Mouse (Mus musculus) heart, adult 18-20 months (tissue): ENCODE measurements around the gene Adam22. TPM values are rescaled to one million over a fixed set of nuclear protein-coding genes. Genes with fewer than 3 reads are reported as not detected.

Experiments used
- DNase-seq, 2 experiments: peaks; one replicate each; pipeline ENCODE4 v3.0.0; 2021 to 2022; ENCODE audit warnings: mixed read lengths in 1 of 2
- long read RNA-seq, 2 experiments: library from polyadenylated mRNA; stranded (forward); transcript quantifications; one replicate each; pipeline ENCODE4 v2.0.0; 2021
- total RNA-seq, 2 experiments: library from RNA; stranded (reverse); gene quantifications; 2 replicates each; pipeline ENCODE4 v1.2.3; 2021

Adam22 gene
- 1 to 10 TPM; 5.1 to 5.7 TPM for total RNA-seq
- long read RNA-seq, experiment 1, partial matches to known transcripts = 0 of 1 reads
- long read RNA-seq, experiment 1, other reads (novel, unspliced or antisense) = 1 of 1 reads
- long read RNA-seq, experiment 2 = 0 reads

DNA sequence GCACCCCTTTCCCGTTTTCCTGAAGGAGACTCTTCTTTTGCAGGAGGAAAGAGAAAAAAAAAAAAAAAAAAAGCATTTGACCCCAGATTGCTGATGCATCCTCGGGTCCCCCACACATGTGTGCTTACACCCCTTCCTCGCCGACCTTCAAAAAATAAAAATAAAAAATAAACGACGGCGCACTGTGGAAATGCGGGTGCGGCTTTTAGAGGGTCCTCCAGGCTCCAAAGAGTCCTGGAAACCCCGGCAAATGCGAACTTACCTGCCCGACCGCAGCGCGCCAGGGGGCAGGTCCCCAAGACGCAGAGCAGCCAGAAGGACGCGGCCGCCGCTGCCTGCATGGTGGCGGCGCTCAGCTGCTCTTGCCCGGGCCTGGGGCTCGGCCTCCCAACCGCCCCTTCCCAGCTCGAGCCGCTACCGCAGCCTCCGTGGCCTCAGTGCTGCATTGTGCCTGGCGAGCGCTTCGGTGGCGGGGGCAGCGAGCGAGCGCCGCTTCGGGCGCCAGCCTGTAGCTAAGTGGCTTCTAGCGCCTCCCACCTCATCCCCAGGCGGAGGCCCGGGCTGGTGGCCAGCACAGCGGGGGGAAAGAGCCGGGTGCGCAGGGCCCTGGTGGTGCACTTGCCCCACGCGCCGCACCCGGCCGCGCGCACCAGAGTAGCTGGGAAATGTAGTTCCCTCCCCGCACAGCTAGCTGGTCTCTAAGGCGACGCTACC, at the start of gene Adam22:
Gene Adam22, minus strand, starts transcription at position 547 of the 714 bp plus-strand sequence.
- peak; percentile 84 to 89 for DNase-seq

DNA sequence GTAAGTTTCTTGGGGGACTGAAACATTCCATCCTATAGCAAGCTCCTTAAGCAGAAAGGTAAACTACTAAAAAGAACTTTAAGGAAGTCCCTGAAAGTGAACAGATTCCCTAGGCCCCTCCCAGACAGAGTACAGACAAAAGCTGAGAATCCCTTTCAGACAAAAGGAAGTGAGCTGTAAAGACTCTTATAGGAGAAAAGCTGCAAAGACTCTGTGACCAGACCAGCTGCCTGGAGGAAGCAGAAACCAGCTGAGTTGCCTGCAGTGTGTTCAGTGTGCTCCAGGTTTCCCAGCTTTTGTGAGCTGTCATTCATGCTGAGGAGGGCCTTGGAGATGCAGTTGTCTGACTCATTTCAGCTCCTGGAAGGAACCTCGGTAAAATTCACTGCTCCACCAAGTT, 49.5 kb upstream of the Adam22 start:
- no peak for DNase-seq

DNA sequence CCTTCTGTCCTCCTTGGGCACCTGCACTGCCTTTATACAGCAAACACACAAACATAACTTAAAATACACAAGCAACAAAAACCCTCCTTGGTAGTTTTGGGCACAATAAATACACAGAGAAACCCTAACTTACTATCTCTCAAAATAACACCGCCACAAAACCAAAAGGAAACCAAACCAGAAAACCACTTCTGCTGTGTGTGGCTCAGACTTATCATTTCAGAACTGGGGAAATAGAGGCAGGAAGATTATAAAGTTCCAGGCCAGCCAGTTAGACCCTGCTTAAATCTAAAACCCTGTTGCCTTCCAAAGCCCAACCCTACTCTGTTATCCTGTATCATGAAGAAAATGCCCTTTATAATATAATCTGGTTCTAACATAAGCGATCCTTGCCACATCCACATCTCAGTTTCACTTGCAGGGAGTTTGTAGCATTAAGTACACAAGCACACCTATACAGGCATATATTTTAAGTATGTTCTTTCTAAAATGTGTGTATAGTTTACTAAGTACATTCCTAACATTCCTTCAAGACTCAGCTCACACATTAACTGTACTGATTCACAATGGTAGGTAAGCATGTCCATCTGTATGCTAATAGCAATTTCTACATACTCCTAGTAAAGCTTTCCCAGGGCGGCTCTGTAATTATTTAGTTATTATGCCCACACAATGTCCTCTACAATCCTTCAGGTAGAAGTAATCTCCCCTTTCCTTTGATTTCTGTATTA, 48.9 kb upstream of the Adam22 start:
- DNase-seq = no peak

DNA sequence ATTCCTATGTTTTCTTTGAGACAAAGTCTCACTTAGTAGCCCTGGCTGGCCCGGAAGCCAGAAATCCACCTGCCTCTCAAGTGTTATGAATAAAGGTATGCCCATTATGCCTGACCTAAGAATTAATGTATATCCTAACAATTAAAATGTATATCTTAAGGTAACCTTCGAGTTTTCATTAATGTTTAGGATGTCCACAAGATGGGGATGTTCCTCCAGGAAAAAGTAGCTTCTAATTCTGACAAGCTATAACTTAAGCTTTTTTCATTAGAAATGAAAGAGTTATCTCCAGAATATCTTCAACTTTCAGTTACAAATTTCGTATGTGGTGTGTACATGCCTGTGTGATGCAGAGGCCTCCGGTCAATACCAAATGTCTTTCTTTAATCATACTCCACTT, 40.8 kb upstream of the Adam22 start:
- no peak for DNase-seq

DNA sequence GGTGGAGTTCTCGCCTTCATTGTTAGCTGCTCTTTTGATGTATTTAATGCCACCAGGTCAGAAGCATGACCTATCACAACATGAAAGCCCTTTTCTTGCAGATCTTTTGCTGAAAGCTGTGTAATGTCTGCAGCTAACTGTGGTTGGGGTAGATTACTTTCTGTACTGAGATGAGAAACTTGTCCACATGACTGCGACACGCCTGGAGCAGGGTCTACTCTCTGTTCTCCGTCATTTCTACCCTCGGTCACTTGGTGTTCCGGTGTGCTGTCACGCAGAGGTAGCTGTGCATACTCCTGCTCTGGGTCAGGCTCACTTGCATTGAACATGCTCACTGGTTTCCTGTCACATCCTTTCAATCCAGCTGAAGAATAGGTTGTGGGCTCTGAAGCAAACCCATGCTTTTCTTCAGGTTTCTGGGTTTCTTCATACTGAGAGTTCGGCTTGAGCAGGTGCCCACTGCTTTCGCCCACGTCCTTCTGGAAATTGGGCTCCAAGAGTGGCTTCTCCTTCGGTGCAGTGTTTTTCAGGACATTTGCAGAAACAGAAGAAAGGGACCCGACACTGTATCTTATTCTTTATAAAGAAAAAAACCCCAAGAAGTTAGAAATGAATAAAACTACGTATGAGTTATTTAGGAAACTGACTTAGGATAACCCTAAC, 29.8 kb upstream of the Adam22 start:
- DNase-seq = no peak

DNA sequence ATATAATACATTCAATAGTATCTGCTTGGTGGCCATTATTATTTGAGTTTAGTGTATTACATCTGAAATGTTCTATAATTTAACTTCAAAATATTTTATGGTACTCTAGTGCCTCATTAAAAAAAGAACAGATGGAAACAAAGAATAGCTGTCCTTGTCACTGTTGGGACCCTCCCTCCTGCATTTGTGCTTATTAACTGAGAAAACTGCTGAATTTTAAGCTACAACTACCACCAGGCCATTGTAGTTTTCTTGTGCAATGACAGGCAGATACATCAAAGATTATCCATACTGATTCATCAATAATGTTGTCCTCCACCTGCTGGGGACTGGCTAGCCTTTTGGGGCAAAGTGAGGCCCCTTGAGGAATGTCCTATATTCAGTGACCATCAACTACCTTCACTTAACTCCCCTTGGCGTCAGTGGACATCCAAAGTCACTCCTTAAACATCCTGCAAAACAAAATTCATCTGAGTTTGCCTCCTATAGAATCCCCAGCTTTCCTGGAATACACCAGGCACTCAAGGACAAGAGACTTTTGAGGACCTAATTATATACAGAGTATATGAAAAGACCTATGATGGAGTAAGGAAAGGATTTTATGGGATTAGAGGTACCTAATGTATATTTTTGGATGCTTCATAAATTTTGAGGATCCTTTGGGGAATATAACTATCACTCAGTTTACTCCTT, 26.1 kb upstream of the Adam22 start:
- no peak for DNase-seq

DNA sequence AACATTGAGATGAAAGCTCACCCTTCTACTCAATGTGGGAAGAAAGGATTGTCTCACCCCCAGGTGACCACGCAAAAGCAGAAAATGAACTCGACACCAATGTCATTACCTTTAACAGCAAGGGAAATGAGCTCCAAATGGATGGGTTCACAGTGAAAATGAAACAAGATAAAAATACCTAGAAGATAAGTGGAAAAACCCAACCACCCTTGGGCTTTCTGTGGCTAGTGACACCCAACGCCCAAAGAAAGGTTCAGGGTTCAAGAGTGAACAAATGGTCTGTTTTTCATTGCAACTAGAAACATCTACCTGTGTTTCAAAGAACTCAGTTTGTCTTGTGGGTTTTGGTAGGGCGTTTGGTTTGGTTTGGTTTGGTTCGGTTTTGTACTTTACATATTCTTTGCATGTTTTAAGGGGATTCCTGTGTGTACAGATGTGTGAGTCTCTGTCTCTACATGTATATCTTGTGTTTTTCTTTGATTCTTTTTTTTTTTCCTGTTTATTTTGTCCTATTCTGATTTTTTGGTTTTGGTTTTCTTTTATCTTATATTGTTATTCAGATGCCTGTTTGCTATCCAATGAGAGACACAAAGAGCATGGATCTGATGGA, 6.4 kb upstream of the Adam22 start:
- no peak for DNase-seq

DNA sequence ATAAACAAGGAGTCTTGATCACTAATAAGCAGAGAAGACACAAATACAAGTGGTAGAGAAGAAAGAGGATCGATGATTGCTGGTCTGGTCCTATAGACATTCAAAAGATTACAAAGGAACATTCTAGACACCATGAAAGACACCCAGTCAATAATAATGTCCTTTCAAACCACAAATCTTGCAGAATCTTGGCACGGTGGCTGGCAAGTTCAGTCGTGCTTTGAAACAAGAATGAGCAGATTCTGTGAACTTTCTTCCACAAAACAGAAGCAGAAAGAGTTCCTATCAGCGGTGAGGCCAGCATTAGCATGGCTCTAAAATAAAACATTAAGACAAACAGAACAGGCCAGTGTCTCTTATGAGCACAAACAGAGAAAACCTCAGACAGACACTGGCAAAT, 5.5 kb upstream of the Adam22 start:
- DNase-seq = no peak

DNA sequence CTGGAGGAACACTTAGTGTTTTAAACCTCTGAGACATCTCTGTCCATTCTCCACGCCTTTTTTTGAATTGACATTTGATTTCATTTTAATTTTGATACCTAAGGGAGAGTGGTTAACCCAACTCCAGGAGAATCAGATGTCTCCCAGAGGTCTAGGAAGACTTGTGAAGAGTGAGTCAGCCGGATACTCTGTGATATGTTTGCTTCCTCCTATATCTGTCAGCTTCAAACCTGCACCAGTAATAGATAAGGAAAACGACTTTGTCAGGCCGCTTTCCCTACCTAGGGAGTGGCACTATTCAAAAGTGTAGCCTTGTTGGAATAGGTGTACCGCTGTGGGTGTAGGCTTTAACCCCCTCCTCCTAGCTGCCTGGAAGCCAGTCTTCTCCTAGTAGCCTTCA, 821 bp upstream of the Adam22 start:
- no peak for DNase-seq

DNA sequence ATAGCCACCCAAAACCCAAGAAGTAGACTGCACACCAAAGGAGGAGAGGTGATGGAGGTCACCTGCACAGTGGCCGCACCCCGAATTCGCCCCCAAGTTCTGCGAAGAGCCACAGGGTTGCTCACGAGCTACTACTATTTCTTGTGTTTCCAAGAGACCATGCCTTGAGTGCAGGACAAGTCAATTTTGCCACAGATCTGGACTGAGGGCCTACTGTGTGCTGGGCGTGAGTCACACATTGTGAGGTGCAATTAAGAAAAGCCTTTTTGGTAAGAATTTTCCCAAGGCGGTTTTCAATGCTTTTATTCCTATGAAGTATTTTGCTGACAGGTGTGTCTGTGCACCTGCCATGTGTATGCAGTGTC, 350 bp upstream of the Adam22 start:
- no peak for DNase-seq

DNA sequence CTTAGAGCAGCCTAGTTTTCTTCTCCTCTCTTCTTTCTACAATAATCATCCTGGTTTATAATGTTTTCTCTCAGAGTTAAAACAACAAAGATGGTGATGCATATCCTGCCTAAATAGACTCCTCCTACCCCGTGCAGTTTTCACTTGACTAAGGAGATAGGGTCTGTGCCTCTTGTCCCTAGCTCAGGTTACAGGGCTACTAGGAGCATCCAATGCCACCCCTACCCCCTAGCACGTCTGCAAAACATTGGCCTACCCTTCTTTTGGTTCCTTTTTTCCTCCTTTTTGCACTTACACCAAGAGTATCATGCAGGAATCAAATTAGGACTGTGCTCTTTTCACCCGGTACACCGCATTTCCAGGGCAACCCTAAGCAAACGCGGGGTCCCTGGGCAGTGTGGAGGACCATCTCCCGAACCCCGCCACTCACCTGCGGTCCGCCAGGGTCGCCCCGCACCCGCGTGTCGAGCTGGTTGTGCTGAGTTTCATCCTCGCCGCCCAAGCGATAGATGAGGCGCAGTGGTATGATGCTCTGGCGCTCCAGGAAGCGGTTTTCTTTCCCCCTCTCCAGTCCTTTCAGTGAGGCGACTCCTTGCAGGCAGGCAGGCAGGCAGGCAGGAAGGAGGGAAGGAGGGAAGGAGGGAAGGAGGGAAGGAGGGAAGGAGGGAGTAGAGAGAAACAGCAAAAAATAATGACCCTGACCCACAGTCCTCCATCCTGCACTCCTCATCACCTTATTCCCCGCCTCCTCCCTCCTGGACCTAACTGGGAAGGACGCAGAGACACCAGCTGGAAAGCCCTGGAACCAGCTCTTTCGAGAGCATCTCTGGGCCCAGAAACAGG, 968 bp downstream of the Adam22 start:
- DNase-seq = no peak

DNA sequence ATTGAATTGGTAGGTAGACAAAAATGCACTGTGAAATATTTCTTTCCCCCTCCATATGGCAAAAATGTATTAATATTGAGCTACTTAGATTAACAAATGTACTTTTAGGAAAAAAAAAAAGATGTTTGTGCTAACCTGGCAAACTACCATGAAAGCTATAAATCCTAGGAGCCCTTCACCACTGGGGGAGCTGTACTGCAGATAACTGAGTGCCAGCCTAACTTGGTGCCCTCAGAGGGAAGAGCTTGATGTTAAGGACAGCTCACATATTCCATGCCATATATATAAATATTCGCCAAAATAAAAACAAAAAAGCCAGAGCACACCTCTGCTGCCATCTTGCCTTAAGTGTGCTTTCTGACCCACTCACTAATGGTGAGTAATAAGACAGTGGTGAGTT, 5.6 kb downstream of the Adam22 start:
- DNase-seq = no peak

DNA sequence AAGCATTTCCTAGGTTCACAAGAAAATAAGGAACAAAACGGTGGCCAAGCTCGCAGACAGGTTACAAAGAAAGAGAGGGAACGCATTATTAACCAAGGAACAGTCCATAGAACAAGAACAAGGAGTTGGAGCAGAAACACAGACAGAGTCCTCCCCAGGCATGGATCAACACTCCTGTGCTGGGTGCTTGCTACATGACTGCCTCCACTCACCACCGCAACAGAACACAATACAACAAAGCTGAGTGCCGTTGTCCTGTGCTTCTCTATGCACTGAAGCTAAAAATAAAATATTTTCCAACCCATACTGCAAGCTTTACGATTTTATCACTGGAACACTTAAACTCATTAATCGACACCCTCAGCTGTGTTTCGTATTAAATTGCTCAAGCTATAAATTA, 10.3 kb downstream of the Adam22 start:
- no peak for DNase-seq

DNA sequence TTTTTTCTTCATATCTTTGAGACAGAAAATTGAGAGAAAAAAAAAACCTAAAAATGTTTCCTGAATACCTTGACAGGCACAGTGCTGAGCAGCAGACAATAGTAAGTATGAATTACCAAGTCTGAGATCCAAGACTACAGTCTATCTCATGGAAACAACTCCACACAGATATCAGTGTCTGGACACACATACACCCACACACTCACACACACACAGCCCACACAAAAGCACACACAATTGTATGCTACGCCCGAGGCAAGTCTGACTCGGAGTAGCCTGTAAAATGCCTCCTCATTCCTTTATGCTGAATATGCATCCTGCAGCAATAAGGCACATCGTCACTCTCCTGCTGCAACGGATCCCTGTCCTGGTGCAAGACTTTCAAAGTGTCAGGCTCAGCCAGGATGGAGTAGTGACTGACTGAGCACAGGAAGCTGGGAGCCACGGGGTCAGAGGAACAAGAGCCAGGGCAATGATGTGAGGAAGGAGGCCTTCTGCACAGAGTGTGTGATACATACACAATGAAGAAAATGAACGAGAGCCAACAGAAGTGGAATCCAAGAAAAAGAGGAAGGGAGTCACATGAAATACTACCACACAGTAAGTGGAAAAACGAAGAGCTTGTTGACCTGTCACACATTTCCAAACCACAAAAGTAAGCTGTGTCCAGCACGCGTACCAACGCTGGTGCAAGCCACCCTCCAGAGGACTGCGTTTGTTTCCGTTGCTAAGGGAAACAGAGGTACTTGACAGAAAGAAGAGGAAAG, 10.9 kb downstream of the Adam22 start:
- DNase-seq = peak; percentile 37 to 63

DNA sequence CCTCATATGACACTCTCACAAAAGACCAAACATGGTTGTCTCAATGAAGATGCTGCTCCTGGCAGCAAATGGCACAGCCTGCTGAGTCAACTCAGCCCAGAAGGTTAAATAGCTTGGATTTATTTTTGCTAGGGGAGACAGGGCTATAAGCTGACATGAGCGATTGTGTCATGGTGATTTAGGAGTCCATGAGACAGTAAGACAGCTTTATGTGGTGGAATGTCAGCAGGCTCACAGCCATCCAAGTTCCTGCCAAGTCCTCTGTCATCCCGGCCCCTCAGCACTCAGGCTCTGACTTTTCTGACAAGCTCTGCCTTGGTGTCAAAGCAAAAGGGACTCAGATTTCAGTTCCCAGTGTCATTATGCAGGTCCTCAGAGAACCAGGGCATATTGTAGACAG, 11.6 kb downstream of the Adam22 start:
- DNase-seq = peak in 1 of 2 experiments; percentile 11

DNA sequence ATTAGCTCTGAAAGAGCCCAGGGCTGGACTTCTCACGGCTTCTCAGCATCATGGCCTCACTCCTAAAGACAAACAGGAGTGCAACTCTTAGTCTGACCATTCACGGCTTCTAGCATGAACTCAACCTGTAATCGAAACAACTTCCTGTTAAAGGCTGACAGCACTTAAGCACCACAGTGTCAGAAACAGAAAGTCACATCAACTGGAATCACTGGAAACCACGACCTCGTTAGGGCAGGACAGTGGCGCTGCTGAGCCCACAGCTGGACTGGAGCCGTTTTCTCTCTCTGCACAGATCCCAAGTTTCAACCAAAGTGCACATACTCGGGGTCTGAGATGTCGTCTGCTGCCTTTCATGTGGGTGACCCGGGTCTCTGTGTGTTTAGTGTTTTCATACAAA, 18.4 kb downstream of the Adam22 start:
- no peak for DNase-seq

DNA sequence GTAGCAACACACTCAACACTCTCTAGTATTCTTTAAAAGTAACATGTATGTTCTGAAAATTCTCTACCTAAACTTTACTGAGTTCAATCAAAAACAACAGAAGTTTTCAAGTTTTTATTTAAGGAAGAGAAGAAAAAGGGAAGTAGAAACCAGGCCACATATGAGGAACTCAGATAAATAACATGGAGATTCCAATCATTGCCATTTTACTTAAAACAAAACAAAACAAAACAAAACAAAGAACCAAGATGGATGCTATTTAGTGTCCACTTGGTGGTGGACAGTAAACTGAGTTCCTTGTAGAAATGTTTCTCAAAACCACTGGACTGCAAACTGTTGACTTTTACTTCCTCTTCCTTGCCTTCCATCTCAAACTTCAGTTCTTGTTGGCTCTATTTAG, 21.6 kb downstream of the Adam22 start:
- DNase-seq = no peak

DNA sequence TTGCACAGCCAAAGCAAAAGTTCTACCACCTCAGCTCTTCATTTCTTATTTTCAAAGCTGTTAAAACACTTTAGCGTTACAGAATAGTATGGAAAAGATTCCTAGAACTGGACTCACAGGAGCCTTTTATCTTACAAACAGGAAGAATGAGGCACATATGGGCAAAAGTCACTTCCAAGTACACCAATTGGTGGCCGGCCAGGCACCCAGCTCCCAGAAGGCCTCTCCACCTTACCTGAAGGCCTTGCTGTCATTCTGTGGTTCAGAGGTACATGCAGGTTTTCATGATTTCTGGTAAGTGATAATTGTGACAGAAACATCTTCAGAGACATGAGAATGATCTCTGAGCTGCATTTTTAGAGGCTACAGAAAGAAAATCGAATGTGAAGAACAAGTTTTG, 24.7 kb downstream of the Adam22 start:
- no peak for DNase-seq

DNA sequence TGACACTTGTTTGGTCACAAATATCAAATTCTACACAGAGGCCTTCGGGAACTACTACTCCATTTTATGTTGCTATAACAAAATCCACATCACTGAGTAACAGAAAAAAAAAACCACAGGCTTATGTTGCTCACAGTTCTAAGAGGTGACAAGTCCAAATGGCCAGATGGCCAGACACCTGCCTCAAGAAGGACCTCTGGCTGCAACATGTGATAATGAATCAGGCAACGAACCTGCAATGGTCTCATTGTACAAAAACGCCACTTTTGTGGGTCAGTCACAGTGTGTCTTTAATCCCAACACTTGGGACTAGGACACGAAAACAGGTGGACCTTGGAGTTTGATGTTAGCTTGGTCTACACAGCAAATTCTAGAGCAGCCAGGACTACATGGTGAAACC, 26.3 kb downstream of the Adam22 start:
- DNase-seq = no peak

DNA sequence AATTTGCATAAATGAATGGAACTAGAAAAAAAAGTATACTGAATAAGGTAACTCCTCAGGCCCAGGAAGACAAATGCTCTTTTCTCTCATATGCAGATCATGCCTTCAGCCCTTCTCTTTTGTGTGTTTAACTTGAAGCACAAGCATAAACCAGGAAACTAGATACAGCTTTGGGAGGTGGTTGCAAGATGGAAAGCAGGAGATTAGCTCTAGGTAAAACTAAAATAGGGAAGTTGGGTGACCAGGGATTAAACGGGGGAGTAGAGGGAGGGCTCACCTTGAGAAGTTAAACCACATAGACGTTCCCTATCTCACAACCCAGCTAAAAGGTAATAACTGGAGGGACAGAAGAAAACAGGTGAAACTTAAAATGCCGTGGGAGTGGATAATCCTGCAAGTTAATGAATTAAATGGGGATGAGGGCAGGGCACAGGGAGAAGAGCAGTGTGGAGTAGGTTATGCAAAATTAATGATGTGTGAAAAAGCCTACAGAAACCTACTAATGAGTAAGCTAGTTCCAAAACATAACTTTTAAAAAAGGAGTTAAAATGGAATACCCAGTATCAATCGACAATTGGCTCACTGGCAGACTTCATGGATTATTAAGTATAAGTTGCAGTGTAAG, 40.2 kb downstream of the Adam22 start:
- no peak for DNase-seq
